Mouse (Mus musculus) heart, adult 2 months (tissue): ENCODE results near the gene Slc9a6.

Experiments used
- CTCF ChIP-seq: fragments of 200-600 bp; IDR thresholded peaks from 2 replicates; pipeline ENCODE4 v1.8.1; 2022; ENCODE audit warnings: antibody characterized with exemption, mild to moderate bottlenecking, moderate library complexity
- EP300 ChIP-seq: fragments of 200-500 bp; IDR thresholded peaks from 2 replicates; pipeline ENCODE4 v1.6.1; 2011; ENCODE audit warnings: low read depth, low read length, control low read depth; ENCODE audit not compliant: insufficient read depth
- POLR2A ChIP-seq: fragments of 200-500 bp; IDR thresholded peaks from 2 replicates; pipeline ENCODE4 v1.6.1; 2011; ENCODE audit warnings: mild to moderate bottlenecking, low read depth, low read length, control low read depth; ENCODE audit not compliant: insufficient read depth

DNA sequence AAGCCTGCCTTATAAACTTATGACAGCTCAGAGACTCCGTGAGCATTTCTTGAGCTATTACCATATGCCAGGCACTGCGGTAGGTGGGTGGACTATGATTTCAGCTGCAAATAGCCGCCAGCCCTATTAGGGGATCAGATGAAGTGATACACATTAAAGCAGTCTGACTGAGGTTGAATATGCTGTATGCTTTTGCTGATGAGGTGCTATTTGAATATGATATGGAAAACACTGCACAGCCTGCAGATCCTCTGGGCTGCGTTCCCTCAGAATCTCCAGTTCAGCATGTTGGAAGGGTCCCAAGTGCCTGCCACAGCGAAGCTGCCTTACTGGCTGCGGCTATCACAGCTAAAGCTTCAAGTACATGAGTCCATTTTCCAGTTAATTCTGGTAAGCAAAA lies 57.7 kb downstream of the Slc9a6 start:
- TF ChIP-seq CTCF (no peak), EP300 (no peak), POLR2A (no peak)
